Mouse (Mus musculus) cortical plate, adult 2 months (tissue): ENCODE measurements around the gene Dennd2a.

ENCODE experiments used
- CTCF ChIP-seq: fragments of 200-500 bp; IDR thresholded peaks from 2 replicates; pipeline ENCODE4 v1.5.1; 2011; ENCODE audit warnings: mild to moderate bottlenecking, control low read depth, low read length; ENCODE audit not compliant: insufficient read depth; ENCODE audit errors: extremely low read depth
- POLR2A ChIP-seq: fragments of 200-500 bp; IDR thresholded peaks from 2 replicates; pipeline ENCODE4 v1.6.1; 2011; ENCODE audit warnings: mild to moderate bottlenecking, low read length, control low read depth; ENCODE audit not compliant: insufficient read depth; ENCODE audit errors: extremely low read depth

GRCm38 (mm10) chr6:39556900-39557659, 587 bp downstream of the Dennd2a start:
- TF ChIP-seq CTCF (no peak), POLR2A (no peak)
